Mouse (Mus musculus) intestine, postnatal 0 days (tissue): ENCODE results near the gene Ptpn3. TPM values are rescaled to one million over a fixed set of nuclear protein-coding genes. Genes with fewer than 3 reads are reported as not detected.
"Not testable (repeated sequence)": the region's sequence is repeated elsewhere in the genome, so short reads cannot be mapped to it uniquely, and the experiment has no call there.

Experiments
- ATAC-seq: fragments of 200-750 bp; cut with Nextera tagmentation; 2 replicates; pipeline ENCODE4 v1.8.0; 2017; ENCODE audit warnings: mild to moderate bottlenecking, moderate TSS enrichment, moderate library complexity
- H3K27ac ChIP-seq: fragments of 300-500 bp; sonication (generic); 2 replicates; pipeline ENCODE4 v1.5.1; 2014; ENCODE audit warnings: mild to moderate bottlenecking, low read depth, low read length, moderate library complexity
- H3K27me3 ChIP-seq: fragments of 300-500 bp; sonication (generic); replicated peaks from 2 replicates; pipeline ENCODE4 v1.6.1; 2014; ENCODE audit warnings: low read length, mixed read lengths; ENCODE audit not compliant: control insufficient read depth, insufficient read depth
- H3K36me3 ChIP-seq: fragments of 300-500 bp; sonication (generic); 2 replicates; pipeline ENCODE4 v1.6.1; 2014; ENCODE audit warnings: mild to moderate bottlenecking, moderate library complexity; ENCODE audit not compliant: control insufficient read depth, insufficient read depth
- H3K4me1 ChIP-seq: fragments of 300-500 bp; sonication (generic); replicated peaks from 2 replicates; pipeline ENCODE4 v1.6.1; 2014; ENCODE audit warnings: antibody characterized with exemption, low read length, mixed read lengths; ENCODE audit not compliant: control insufficient read depth, insufficient read depth
- H3K4me2 ChIP-seq: fragments of 300-500 bp; sonication (generic); replicated peaks from 2 replicates; pipeline ENCODE4 v1.6.1; 2014; ENCODE audit warnings: low read depth, mild to moderate bottlenecking, moderate library complexity
- H3K4me3 ChIP-seq: fragments of 300-500 bp; sonication (generic); 2 replicates; pipeline ENCODE4 v1.5.1; 2014; ENCODE audit warnings: low read depth, low read length
- H3K9ac ChIP-seq: fragments of 300-500 bp; sonication (generic); 2 replicates; pipeline ENCODE4 v1.6.1; 2014; ENCODE audit warnings: mild to moderate bottlenecking, low read depth, low read length
- H3K9me3 ChIP-seq: fragments of 300-500 bp; sonication (generic); 2 replicates; pipeline ENCODE4 v1.6.1; 2016; ENCODE audit warnings: mixed run types; ENCODE audit not compliant: control insufficient read depth
- CTCF ChIP-seq: sonication (generic); IDR thresholded peaks from 2 replicates; pipeline ENCODE4 v1.5.1; 2016; ENCODE audit warnings: low read depth, mild to moderate bottlenecking, control low read depth, antibody characterized with exemption, moderate library complexity
- WGBS: fragments of 180-500 bp; shearing (Covaris S2); extraction: QIAGEN DNeasy Blood & Tissue Kit; methylation state at CpG from one replicate; pipeline ENCODE4 v1.1.7; 2014; 5-methylcytosine and 5-hydroxymethylcytosine counted together
- polyA plus RNA-seq: library from polyadenylated mRNA; unstranded; fragments of >200 nt; fragmentation: Nextera tagmentation; extraction: Ambion mirVana; gene quantifications from 2 replicates; pipeline ENCODE4 v1.2.1, GENCODE M21; 2015

Ptpn3 gene
- polyA plus RNA-seq, 1 experiment from 2014 or later: 8.6 TPM

DNA sequence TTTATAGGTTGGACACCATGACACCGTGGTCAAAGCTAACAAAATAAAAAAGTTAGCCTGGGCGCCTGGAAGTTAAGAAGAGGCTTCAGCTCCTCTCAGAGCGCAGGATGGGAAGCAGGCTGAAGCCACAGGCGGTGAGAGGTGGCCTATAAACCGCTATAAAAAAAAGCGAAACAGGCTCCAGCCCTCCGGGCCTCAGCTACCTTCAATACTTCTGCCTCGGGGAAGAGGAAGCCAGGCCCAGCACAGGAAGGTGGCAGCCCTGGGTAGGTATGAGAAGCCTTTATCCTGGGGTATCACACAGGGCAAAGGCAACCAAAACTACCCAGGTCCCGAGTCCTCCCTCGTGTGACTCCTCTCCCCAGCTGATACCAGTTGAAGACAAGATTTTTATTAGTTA lies 22.8 kb downstream of the Ptpn3 start:
- no peak overlapping the region for H3K9ac ChIP-seq
- H3K4me3 ChIP-seq: no peak overlapping the region
- ATAC-seq: no peak
- peak overlapping the region; percentile 25 for H3K4me2 ChIP-seq
- H3K27ac ChIP-seq: 0 out of 2 replicates have a peak overlapping the region, but pooled peaks have one; percentile 30
- no peaks in the 10 kb centered on the region for H3K9me3 ChIP-seq
- no peaks in the 10 kb centered on the region for H3K27me3 ChIP-seq
- TF ChIP-seq CTCF: no peak
- peaks cover 5% of the 10 kb centered on the region for H3K4me1 ChIP-seq
- H3K36me3 ChIP-seq: no peaks in the 10 kb centered on the region
- 51% methylated on average over 10 of the region's 10 CpGs for WGBS

DNA sequence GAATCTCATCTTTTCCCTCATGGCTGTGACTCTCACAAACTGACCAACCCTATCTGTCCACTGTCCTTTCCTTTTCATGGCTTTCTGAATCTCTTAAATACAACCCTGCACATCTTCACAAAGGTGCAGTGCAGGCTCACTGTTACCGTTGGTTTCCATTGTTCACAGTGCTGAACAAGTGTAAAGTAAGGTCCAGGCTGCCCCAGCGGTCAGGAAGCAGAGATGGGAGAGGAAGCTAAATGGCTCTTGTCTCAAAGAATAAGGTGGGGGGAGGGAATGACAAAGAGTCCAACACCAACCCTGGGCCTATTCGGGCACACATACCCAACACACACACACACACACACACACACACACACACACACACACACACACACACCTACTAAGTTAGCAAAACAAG lies 24.0 kb downstream of the Ptpn3 start:
- ATAC-seq: no peak
- Histone ChIP-seq H3K27ac (no peak overlapping the region), H3K9ac (no peak overlapping the region), H3K4me3 (no peak overlapping the region), H3K36me3 (no peaks in the 10 kb centered on the region), H3K4me2 (no peak overlapping the region), H3K27me3 (no peaks in the 10 kb centered on the region), H3K4me1 (peaks cover 5% of the 10 kb centered on the region), H3K9me3 (no peaks in the 10 kb centered on the region)
- WGBS: 82% methylated on average over 3 of the region's 3 CpGs
- TF ChIP-seq CTCF: no peak

- ATAC-seq: peak; percentile 61; the same call in 1 of the 2 replicates
- H3K4me1 ChIP-seq: peaks cover 5% of the 10 kb centered on the region
- H3K36me3 ChIP-seq: no peaks in the 10 kb centered on the region
- H3K4me2 ChIP-seq: no peak overlapping the region
- TF ChIP-seq CTCF: peak; percentile 97
- no peak overlapping the region for H3K27ac ChIP-seq
- no peak overlapping the region for H3K4me3 ChIP-seq
- H3K9me3 ChIP-seq: no peaks in the 10 kb centered on the region
- no peak overlapping the region for H3K9ac ChIP-seq
- no peaks in the 10 kb centered on the region for H3K27me3 ChIP-seq
- WGBS: 4% methylated on average over 8 of the region's 8 CpGs
Observed at GRCm38 (mm10) chr4:57275116-57275743, 26.4 kb downstream of the Ptpn3 start.

DNA sequence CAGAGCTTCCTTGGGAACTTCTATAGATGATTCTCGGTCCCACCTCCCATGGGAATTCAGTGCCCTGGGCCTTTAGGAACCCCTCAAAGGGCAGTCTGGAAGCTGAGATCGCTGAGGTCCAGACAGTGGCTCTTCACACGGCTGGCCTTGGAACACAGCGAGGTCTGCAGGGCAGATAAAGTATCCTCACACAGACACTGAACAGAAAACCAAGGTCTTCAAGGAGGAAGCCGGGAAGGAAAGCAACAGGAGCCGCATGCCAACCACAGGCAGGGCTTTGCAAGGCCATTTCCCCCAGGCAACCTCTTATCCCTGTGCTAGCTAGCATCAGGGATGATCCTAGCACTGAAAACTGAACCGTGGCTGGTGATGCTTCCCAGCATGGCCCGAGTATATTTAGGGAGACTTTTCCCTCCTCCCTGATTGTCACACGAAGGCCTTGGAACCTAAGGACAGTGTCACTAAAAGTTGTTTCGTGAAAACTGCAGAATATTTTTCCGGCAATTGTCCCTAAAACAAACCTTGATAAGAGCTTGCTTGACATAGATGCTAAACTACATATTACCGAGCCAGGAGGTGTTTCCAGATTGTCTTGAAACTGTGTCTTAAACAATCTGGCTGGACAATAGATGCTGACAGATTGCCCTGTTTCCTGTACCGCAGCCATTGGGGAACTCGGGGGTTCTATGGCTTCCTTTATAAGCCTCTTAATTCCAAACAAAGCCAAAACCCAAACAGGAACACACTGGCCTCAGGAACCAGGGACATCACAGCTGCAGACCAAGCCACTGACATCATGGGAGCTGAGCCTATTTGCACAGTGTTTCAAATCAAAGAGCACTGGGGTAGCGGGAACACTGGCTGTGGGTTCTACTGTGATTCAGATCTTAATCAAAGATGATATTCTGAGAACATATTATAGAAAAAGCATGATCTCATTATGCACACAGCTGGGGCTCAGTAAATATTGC lies 27.8 kb downstream of the Ptpn3 start:
- H3K4me1 ChIP-seq: no peaks in the 10 kb centered on the region
- 65% methylated on average over 15 of the region's 15 CpGs for WGBS
- no peaks in the 10 kb centered on the region for H3K36me3 ChIP-seq
- H3K9me3 ChIP-seq: no peaks in the 10 kb centered on the region
- H3K4me2 ChIP-seq: no peak overlapping the region
- H3K9ac ChIP-seq: no peak overlapping the region
- ATAC-seq: no peak
- TF ChIP-seq CTCF: no peak
- no peak overlapping the region for H3K4me3 ChIP-seq
- no peaks in the 10 kb centered on the region for H3K27me3 ChIP-seq
- no peak overlapping the region for H3K27ac ChIP-seq

GRCm38 (mm10) chr4:57270991-57271390 lies 30.6 kb downstream of the Ptpn3 start:
- peak; percentile 49 for TF ChIP-seq CTCF
- no peak overlapping the region for H3K9ac ChIP-seq
- ATAC-seq: no peak
- no peak overlapping the region for H3K27ac ChIP-seq
- no peaks in the 10 kb centered on the region for H3K4me1 ChIP-seq
- 77% methylated on average over 8 of the region's 8 CpGs for WGBS
- H3K4me3 ChIP-seq: no peak overlapping the region
- H3K27me3 ChIP-seq: no peaks in the 10 kb centered on the region
- H3K4me2 ChIP-seq: no peak overlapping the region
- H3K36me3 ChIP-seq: peaks cover 8% of the 10 kb centered on the region; the same call in 1 of the 2 replicates
- no peaks in the 10 kb centered on the region for H3K9me3 ChIP-seq

DNA sequence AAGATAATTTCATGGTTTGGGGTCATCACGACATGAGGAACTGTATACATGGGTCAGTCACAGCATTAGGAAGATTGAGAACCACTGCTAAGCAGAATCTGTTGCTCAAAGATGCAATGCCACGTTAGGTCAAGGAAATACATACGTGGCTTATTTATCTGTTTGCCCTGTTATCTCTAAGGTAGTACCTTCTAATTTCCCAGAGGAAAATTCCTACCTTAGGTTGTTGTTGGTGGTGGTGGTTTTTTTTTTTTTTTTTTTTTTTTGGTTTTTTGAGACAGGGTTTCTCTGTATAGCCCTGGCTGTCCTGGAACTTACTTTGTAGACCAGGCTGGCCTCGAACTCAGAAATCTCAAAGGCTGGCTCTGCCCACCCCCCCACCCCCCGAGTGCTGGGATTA lies 31.1 kb downstream of the Ptpn3 start:
- not testable (repeated sequence) for ATAC-seq, H3K4me3 ChIP-seq, H3K9me3 ChIP-seq, H3K9ac ChIP-seq, H3K27ac ChIP-seq, H3K27me3 ChIP-seq, H3K4me2 ChIP-seq, H3K36me3 ChIP-seq, H3K4me1 ChIP-seq
- WGBS: 86% methylated on average over 5 of the region's 5 CpGs
